Mouse (Mus musculus): ENCODE data around the gene Gmeb1. TPM values are rescaled to one million over a fixed set of nuclear protein-coding genes. Genes with fewer than 3 reads are reported as not detected.
"Not testable (repeated sequence)": the region's sequence is repeated elsewhere in the genome, so short reads cannot be mapped to it uniquely, and the experiment has no call there.

The Gmeb1 gene
- polyA plus RNA-seq, 2 experiments: 8.1 to 9.9 TPM

DNA sequence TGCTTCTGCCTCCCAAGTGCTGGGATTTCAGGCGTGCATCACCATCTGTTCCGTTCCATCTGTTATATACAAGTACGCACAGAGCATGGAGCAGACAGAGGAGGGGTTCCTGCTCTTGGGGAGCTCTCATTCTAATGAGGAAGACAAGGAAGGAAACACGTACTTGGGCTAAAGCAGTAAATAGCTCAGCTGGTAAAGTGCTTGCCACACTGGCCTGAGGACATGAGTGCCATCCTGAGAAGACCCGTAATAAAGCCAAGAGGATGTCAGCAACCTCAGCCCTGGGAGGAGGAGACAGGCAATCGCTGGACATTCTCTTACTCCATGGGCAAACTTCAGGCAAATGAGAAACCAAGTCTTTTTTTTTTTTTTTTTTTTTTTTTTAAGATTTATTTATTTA lies 44.6 kb upstream of the Gmeb1 start:
- TF ChIP-seq CTCF (IDR thresholded peaks at IDR 0.05; ENCODE audit: low read depth) (no peak), EP300 (IDR thresholded peaks at IDR 0.05; ENCODE audit: low read depth) (no peak)
- Histone ChIP-seq H3K4me2 (ENCODE audit: low read depth) (no peak overlapping the region), H3K9me3 (ENCODE audit: control insufficient read depth, low read length) (no peaks in the 10 kb centered on the region), H3K27me3 (ENCODE audit: control insufficient read depth, insufficient read depth, low read length) (no peaks in the 10 kb centered on the region), H3K9ac (replicated peaks) (no peak overlapping the region), H3K27ac (no peak overlapping the region), H3K4me1 (replicated peaks; ENCODE audit: control insufficient read depth in 2 of 2, insufficient read depth in 2 of 2, low read length in 1 of 2) (peaks cover 6 to 27% of the 10 kb centered on the region in 2 experiments; a peak in 3 of 4 replicates), H3K36me3 (replicated peaks; ENCODE audit: control insufficient read depth, insufficient read depth, low read depth) (peaks cover 18% of the 10 kb centered on the region), H3K4me3 (ENCODE audit: insufficient read depth in 1 of 2, low read depth in 2 of 2, low read length in 2 of 2) (no peak overlapping the region)
- WGBS (ENCODE audit: insufficient replicate concordance): 54% methylated on average over 6 of the region's 6 CpGs
- no peak for ATAC-seq (ENCODE audit: insufficient read depth)
- no peak for DNase-seq (ENCODE audit: low read depth in 3 of 3, low spot score in 3 of 3)

DNA sequence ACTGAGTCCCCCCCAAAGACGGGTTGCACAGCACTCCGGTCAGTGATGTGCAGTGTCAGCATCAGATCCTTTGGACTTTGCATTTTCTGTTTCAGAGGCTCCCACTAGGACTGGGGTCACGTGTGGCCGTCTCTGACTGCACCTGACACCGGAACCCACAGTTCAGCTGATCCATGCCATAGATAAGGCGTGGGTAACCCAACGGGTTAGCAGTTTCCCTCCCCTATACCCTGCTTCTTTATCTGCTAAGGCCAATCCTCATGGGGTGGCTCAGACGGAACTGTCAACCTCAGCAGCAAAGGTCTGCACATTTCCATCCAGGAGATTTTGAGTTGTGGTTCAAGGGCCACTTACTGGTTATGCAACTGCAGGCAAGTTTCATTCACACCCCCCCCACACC lies 43.9 kb upstream of the Gmeb1 start:
- Histone ChIP-seq H3K4me2 (ENCODE audit: low read depth) (no peak overlapping the region), H3K27ac (no peak overlapping the region), H3K36me3 (replicated peaks; ENCODE audit: control insufficient read depth, insufficient read depth, low read depth) (peaks cover 11% of the 10 kb centered on the region), H3K9me3 (ENCODE audit: control insufficient read depth, low read length) (no peaks in the 10 kb centered on the region), H3K4me1 (replicated peaks; ENCODE audit: control insufficient read depth in 2 of 2, insufficient read depth in 2 of 2, low read length in 1 of 2) (peaks cover 6 to 24% of the 10 kb centered on the region in 2 experiments; a peak in 3 of 4 replicates), H3K27me3 (ENCODE audit: control insufficient read depth, insufficient read depth, low read length) (no peaks in the 10 kb centered on the region), H3K9ac (replicated peaks) (no peak overlapping the region), H3K4me3 (ENCODE audit: insufficient read depth in 1 of 2, low read depth in 2 of 2, low read length in 2 of 2) (no peak overlapping the region)
- TF ChIP-seq EP300 (IDR thresholded peaks at IDR 0.05; ENCODE audit: low read depth) (no peak), CTCF (IDR thresholded peaks at IDR 0.05; ENCODE audit: low read depth) (no peak)
- ATAC-seq (ENCODE audit: insufficient read depth) (no peak), DNase-seq (ENCODE audit: low read depth in 3 of 3, low spot score in 3 of 3) (no peak)
- 19% methylated on average over 8 of the region's 8 CpGs for WGBS (ENCODE audit: insufficient replicate concordance)

DNA sequence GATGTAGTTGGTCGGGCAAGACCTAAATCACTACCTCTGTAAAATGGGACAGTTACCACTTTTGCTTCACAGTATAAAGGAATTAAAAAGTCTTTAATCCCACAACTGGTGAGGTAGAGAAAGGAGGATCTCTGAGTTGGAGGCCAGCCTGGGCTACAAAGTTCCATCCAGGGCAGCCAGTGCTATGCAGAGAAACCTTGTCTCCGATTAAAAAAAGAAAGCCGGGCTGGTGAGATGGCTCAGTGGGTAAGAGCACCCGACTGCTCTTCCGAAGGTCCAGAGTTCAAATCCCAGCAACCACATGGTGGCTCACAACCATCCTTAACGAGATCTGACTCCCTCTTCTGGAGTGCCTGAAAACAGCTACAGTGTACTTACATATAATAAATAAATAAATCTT lies 42.1 kb upstream of the Gmeb1 start:
- H3K36me3 ChIP-seq (replicated peaks; ENCODE audit: control insufficient read depth, insufficient read depth, low read depth); H3K27ac ChIP-seq; DNase-seq (ENCODE audit: low read depth in 3 of 3, low spot score in 3 of 3); H3K9me3 ChIP-seq (ENCODE audit: control insufficient read depth, low read length); H3K27me3 ChIP-seq (ENCODE audit: control insufficient read depth, insufficient read depth, low read length); ATAC-seq (ENCODE audit: insufficient read depth): not testable (repeated sequence)
- WGBS (ENCODE audit: insufficient replicate concordance): 38% methylated on average over 6 of the region's 6 CpGs
- Histone ChIP-seq H3K4me1 (replicated peaks; ENCODE audit: control insufficient read depth in 2 of 2, insufficient read depth in 2 of 2, low read length in 1 of 2) (peaks cover 3 to 15% of the 10 kb centered on the region in 2 experiments; a peak in 3 of 4 replicates), H3K9ac (replicated peaks) (peak overlapping the region; percentile 65; the same call in 1 of the 2 replicates), H3K4me3 (ENCODE audit: insufficient read depth in 1 of 2, low read depth in 2 of 2, low read length in 2 of 2) (peak overlapping the region; percentile 55 to 64; a peak in 2 of 4 replicates), H3K4me2 (ENCODE audit: low read depth) (peak overlapping the region; percentile 78)

DNA sequence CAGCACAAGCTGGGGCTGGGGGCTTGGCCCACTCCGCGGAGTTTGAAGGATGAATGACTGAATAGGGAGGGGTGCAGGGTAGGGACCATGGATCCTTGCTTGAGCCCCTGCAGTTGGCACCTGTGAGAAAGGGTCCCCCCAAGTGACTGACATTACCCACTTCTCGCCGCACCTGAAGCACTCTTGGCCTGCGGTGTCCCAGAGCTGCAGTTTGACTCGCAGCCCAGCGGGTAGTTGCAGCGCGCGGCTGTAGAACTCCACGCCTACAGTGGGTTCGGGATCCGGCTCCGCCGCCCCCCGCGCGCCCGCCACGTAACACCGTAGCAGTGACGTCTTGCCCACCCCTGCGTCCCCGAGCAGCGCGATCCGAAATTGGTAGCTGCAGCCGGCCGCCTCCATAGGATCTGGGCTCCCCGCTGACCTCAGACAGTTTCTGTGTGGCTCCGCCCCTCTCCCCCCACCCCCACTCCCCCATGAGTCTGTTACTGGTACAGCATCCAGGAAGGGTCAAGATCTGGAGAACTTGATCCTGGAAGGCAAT lies 41.6 kb upstream of the Gmeb1 start, which contains the start of gene Rab42:
Gene Rab42, minus strand, starts transcription at position 447 of the 541 bp plus-strand sequence.
- Histone ChIP-seq H3K9ac (replicated peaks) (peak within 1 kb of the TSS; percentile 65), H3K4me1 (replicated peaks; ENCODE audit: control insufficient read depth in 2 of 2, insufficient read depth in 2 of 2, low read length in 1 of 2) (peaks cover 3 to 15% of the 10 kb centered on the region in 2 experiments; a peak in 3 of 4 replicates), H3K4me3 (ENCODE audit: insufficient read depth in 1 of 2, low read depth in 2 of 2, low read length in 2 of 2) (peak within 1 kb of the TSS; percentile 55 to 64), H3K27ac (no peak within 1 kb of the TSS), H3K9me3 (ENCODE audit: control insufficient read depth, low read length) (no peaks in the 10 kb centered on the region), H3K27me3 (ENCODE audit: control insufficient read depth, insufficient read depth, low read length) (no peaks in the 10 kb centered on the region), H3K4me2 (ENCODE audit: low read depth) (peak within 1 kb of the TSS; percentile 78), H3K36me3 (replicated peaks; ENCODE audit: control insufficient read depth, insufficient read depth, low read depth) (no peaks in the 10 kb centered on the region)
- ATAC-seq (ENCODE audit: insufficient read depth) (peak; percentile 74), DNase-seq (ENCODE audit: low read depth in 3 of 3, low spot score in 3 of 3) (peak; percentile 34 to 44 (median 43))
- WGBS (ENCODE audit: insufficient replicate concordance): 1% methylated on average over 31 of the region's 31 CpGs
- no peak; the same call in 1 of the 2 replicates for TF ChIP-seq CTCF (IDR thresholded peaks at IDR 0.05; ENCODE audit: low read depth)
- TF ChIP-seq EP300 (IDR thresholded peaks at IDR 0.05; ENCODE audit: low read depth): no peak

DNA sequence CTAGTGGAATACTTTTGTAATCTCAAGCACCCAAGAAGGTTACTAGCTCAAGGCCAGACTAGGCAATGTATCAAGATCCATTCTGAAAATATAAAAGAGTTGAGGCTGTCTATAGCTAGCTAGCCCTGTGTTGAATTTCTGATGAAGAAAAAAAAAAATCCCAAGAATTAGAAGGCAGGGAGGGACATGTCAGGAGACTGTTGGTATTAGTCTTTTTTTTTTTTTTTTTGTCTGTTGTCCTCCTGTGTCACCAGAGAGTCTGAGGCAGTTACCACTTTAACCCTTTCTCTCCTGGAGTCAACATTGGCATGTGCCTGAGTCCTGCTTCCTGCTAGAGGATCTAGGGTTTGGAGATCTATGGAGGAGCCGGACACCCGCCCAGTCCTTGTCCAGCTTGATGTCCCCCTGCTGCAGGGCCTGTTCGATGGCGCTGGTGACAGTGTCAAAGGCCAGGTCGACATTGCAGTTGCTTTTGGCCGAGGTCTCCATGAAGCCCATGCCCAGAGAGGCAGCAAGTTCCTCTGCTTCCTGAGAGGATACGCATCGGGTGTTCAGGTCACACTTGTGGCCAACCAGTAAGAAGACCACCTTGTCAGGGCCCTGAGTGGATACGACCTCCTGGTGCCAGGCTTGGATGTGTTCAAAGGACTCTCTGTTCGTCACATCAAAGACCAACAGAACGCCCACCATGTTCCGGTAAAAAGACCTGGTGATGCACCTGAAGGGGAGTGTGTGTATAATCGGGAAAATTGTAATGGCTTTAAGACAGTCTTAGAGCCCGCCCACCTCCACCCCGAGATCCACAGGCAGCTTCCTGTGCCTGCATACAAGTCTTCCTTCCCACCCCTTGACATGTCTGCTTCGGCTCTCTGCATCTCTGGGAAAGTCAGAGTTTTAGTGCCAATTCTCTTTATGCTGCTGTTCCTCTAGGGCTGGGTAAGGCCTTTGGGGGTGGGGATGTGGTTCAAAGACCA lies 40.9 kb upstream of the Gmeb1 start:
- TF ChIP-seq CTCF (IDR thresholded peaks at IDR 0.05; ENCODE audit: low read depth): no peak
- Histone ChIP-seq H3K4me2 (ENCODE audit: low read depth) (peak overlapping the region; percentile 78), H3K27ac (no peak overlapping the region), H3K27me3 (ENCODE audit: control insufficient read depth, insufficient read depth, low read length) (no peaks in the 10 kb centered on the region), H3K9ac (replicated peaks) (peak overlapping the region; percentile 65), H3K4me1 (replicated peaks; ENCODE audit: control insufficient read depth in 2 of 2, insufficient read depth in 2 of 2, low read length in 1 of 2) (peaks cover 3 to 15% of the 10 kb centered on the region in 2 experiments; a peak in 3 of 4 replicates), H3K9me3 (ENCODE audit: control insufficient read depth, low read length) (no peaks in the 10 kb centered on the region), H3K4me3 (ENCODE audit: insufficient read depth in 1 of 2, low read depth in 2 of 2, low read length in 2 of 2) (peak overlapping the region; percentile 55 to 64), H3K36me3 (replicated peaks; ENCODE audit: control insufficient read depth, insufficient read depth, low read depth) (no peaks in the 10 kb centered on the region)
- ATAC-seq (ENCODE audit: insufficient read depth) (no peak), DNase-seq (ENCODE audit: low read depth in 3 of 3, low spot score in 3 of 3) (no peak)
- WGBS (ENCODE audit: insufficient replicate concordance): 56% methylated on average over 16 of the region's 16 CpGs

All from liver, embryonic 14.5 days (tissue).